Mouse (Mus musculus): ENCODE results near the gene Spns2.

- TF ChIP-seq POLR2A (IDR thresholded peaks at IDR 0.05; ENCODE audit: borderline replicate concordance, low read depth, low read length) (no peak), CTCF (IDR thresholded peaks at IDR 0.05; ENCODE audit: low read depth, low read length) (no peak)
Measured at GRCm38 (mm10) chr11:72497367-72497766, 7.7 kb upstream of the Spns2 start.
